Mouse (Mus musculus) midbrain, embryonic 13.5 days (tissue): ENCODE data around the gene Zswim1. TPM values are rescaled to one million over a fixed set of nuclear protein-coding genes. Genes with fewer than 3 reads are reported as not detected.
"Not testable (repeated sequence)": the region's sequence is repeated elsewhere in the genome, so short reads cannot be mapped to it uniquely, and the experiment has no call there.

ENCODE experiments used
- ATAC-seq: fragments of 200-750 bp; cut with Nextera tagmentation; 2 replicates; pipeline ENCODE4 v1.8.0; 2017; ENCODE audit warnings: mild to moderate bottlenecking, moderate TSS enrichment, moderate library complexity
- H3K27ac ChIP-seq: fragments of 300-500 bp; sonication (generic); 2 replicates; pipeline ENCODE4 v1.5.1; 2015; ENCODE audit warnings: inconsistent platforms, mild to moderate bottlenecking, moderate library complexity
- H3K27me3 ChIP-seq: fragments of 300-500 bp; sonication (generic); 2 replicates; pipeline ENCODE4 v1.6.1; 2015; ENCODE audit warnings: mild to moderate bottlenecking, inconsistent platforms
- H3K36me3 ChIP-seq: fragments of 300-500 bp; sonication (generic); 2 replicates; pipeline ENCODE4 v1.6.1; 2015; ENCODE audit warnings: mild to moderate bottlenecking, inconsistent platforms
- H3K4me1 ChIP-seq: fragments of 300-500 bp; sonication (generic); replicated peaks from 2 replicates; pipeline ENCODE4 v1.6.1; 2015; ENCODE audit warnings: inconsistent platforms
- H3K4me2 ChIP-seq: fragments of 300-500 bp; sonication (generic); replicated peaks from 2 replicates; pipeline ENCODE4 v1.6.1; 2015; ENCODE audit warnings: moderate library complexity, mild to moderate bottlenecking, inconsistent platforms
- H3K4me3 ChIP-seq: fragments of 300-500 bp; sonication (generic); replicated peaks from 2 replicates; pipeline ENCODE4 v1.5.1; 2015; ENCODE audit warnings: mild to moderate bottlenecking, inconsistent platforms
- H3K9ac ChIP-seq: fragments of 300-500 bp; sonication (generic); replicated peaks from 2 replicates; pipeline ENCODE4 v1.6.1; 2015; ENCODE audit warnings: mild to moderate bottlenecking, inconsistent platforms
- H3K9me3 ChIP-seq: fragments of 300-500 bp; sonication (generic); 2 replicates; pipeline ENCODE4 v1.6.1; 2016; ENCODE audit warnings: mild to moderate bottlenecking, inconsistent platforms
- WGBS: fragments of 180-500 bp; shearing (Covaris S2); methylation state at CpG from one replicate; pipeline ENCODE4 v1.1.7; 2015; 5-methylcytosine and 5-hydroxymethylcytosine counted together
- polyA plus RNA-seq: library from polyadenylated mRNA; unstranded; fragments of >200 nt; fragmentation: Nextera tagmentation; extraction: Ambion mirVana; gene quantifications from 2 replicates; pipeline ENCODE4 v1.2.1, GENCODE M21; 2015

The Zswim1 gene
- polyA plus RNA-seq, 1 experiment from 2014 or later, result 25.4 TPM

- H3K27ac ChIP-seq, result no peak overlapping the region
- H3K4me3 ChIP-seq, result no peak overlapping the region
- H3K9me3 ChIP-seq, result no peaks in the 10 kb centered on the region
- peaks cover 39% of the 10 kb centered on the region for H3K27me3 ChIP-seq
- peaks cover 26% of the 10 kb centered on the region for H3K4me1 ChIP-seq
- no peak for ATAC-seq
- 82% methylated on average over 4 of the region's 4 CpGs for WGBS
- no peak overlapping the region for H3K9ac ChIP-seq
- H3K4me2 ChIP-seq, result no peak overlapping the region
- no peaks in the 10 kb centered on the region for H3K36me3 ChIP-seq
These were observed 38.6 kb downstream of the Zswim1 start for GRCm38 (mm10) chr2:164861094-164861493.

- peaks cover 26% of the 10 kb centered on the region for H3K27me3 ChIP-seq
- WGBS, result 53% methylated on average over 9 of the region's 9 CpGs
- no peaks in the 10 kb centered on the region for H3K36me3 ChIP-seq
- H3K4me1 ChIP-seq, result peaks cover 13% of the 10 kb centered on the region
- no peak overlapping the region for H3K4me2 ChIP-seq
- H3K4me3 ChIP-seq, result no peak overlapping the region
- H3K9ac ChIP-seq, result no peak overlapping the region
- no peak for ATAC-seq
- no peaks in the 10 kb centered on the region for H3K9me3 ChIP-seq
- H3K27ac ChIP-seq, result no peak overlapping the region; the same call in 1 of the 2 replicates
These were observed 39.8 kb downstream of the Zswim1 start for GRCm38 (mm10) chr2:164862179-164862861.

- H3K9ac ChIP-seq, H3K4me3 ChIP-seq, H3K4me2 ChIP-seq, H3K36me3 ChIP-seq, H3K4me1 ChIP-seq, ATAC-seq, H3K27ac ChIP-seq, H3K9me3 ChIP-seq: not testable (repeated sequence)
- WGBS, result 92% methylated on average over 9 of the region's 9 CpGs
- H3K27me3 ChIP-seq, result peaks cover 16% of the 10 kb centered on the region
These were observed 40.9 kb downstream of the Zswim1 start for GRCm38 (mm10) chr2:164863411-164863810.

- Histone ChIP-seq H3K9ac (no peak overlapping the region), H3K36me3 (no peaks in the 10 kb centered on the region), H3K4me3 (no peak overlapping the region), H3K4me2 (no peak overlapping the region), H3K27ac (no peak overlapping the region), H3K27me3 (peaks cover 8% of the 10 kb centered on the region), H3K4me1 (0 out of 2 replicates have a peak, but pooled peaks cover 3% of the 10 kb centered on the region), H3K9me3 (no peaks in the 10 kb centered on the region)
- no peak for ATAC-seq
- 82% methylated on average over 4 of the region's 4 CpGs for WGBS
These were observed 42.1 kb downstream of the Zswim1 start for GRCm38 (mm10) chr2:164864593-164864992.

- Histone ChIP-seq H3K27ac (no peak overlapping the region), H3K4me2 (no peak overlapping the region), H3K9ac (no peak overlapping the region), H3K4me1 (0 out of 2 replicates have a peak, but pooled peaks cover 3% of the 10 kb centered on the region), H3K27me3 (no peaks in the 10 kb centered on the region), H3K36me3 (no peaks in the 10 kb centered on the region), H3K4me3 (no peak overlapping the region), H3K9me3 (no peaks in the 10 kb centered on the region)
- 72% methylated on average over 16 of the region's 16 CpGs for WGBS
- no peak for ATAC-seq
These were observed 44.5 kb downstream of the Zswim1 start for GRCm38 (mm10) chr2:164866741-164867551.

GRCm38 (mm10) chr2:164867566-164867965 is 45.1 kb downstream of the Zswim1 start:
- Histone ChIP-seq H3K4me1 (no peaks in the 10 kb centered on the region), H3K27me3 (no peaks in the 10 kb centered on the region), H3K36me3 (no peaks in the 10 kb centered on the region), H3K9ac (no peak overlapping the region), H3K4me2 (no peak overlapping the region), H3K27ac (no peak overlapping the region), H3K9me3 (no peaks in the 10 kb centered on the region), H3K4me3 (no peak overlapping the region)
- 91% methylated on average over 7 of the region's 7 CpGs for WGBS
- ATAC-seq, result no peak

- no peak overlapping the region for H3K27ac ChIP-seq
- no peaks in the 10 kb centered on the region for H3K9me3 ChIP-seq
- no peak overlapping the region for H3K4me3 ChIP-seq
- no peak for ATAC-seq
- no peaks in the 10 kb centered on the region for H3K27me3 ChIP-seq
- no peak overlapping the region for H3K9ac ChIP-seq
- 88% methylated on average over 7 of the region's 7 CpGs for WGBS
- no peaks in the 10 kb centered on the region for H3K36me3 ChIP-seq
- H3K4me1 ChIP-seq, result no peaks in the 10 kb centered on the region
- H3K4me2 ChIP-seq, result no peak overlapping the region
These were observed 46.0 kb downstream of the Zswim1 start for GRCm38 (mm10) chr2:164868491-164868890.

GRCm38 (mm10) chr2:164871602-164872303 is 49.3 kb downstream of the Zswim1 start:
- ATAC-seq, result no peak
- WGBS, result 62% methylated on average over 6 of the region's 6 CpGs

GRCm38 (mm10) chr2:164873621-164874020 is 51.1 kb downstream of the Zswim1 start:
- H3K27ac ChIP-seq, result no peak overlapping the region; the same call in 1 of the 2 replicates
- no peaks in the 10 kb centered on the region for H3K27me3 ChIP-seq
- 67% methylated on average over 3 of the region's 3 CpGs for WGBS
- no peak overlapping the region for H3K4me2 ChIP-seq
- ATAC-seq, result no peak
- no peaks in the 10 kb centered on the region for H3K9me3 ChIP-seq
- no peaks in the 10 kb centered on the region for H3K36me3 ChIP-seq
- no peak overlapping the region for H3K4me3 ChIP-seq
- H3K4me1 ChIP-seq, result peaks cover 15% of the 10 kb centered on the region
- no peak overlapping the region for H3K9ac ChIP-seq

More at GRCm38 (mm10) chr2:164871602-164872303, 49.3 kb downstream of the Zswim1 start:
- Histone ChIP-seq H3K4me2 (no peak overlapping the region), H3K4me3 (no peak overlapping the region), H3K27ac (no peak overlapping the region), H3K9me3 (no peaks in the 10 kb centered on the region), H3K27me3 (no peaks in the 10 kb centered on the region), H3K4me1 (no peaks in the 10 kb centered on the region; the same call in 1 of the 2 replicates), H3K9ac (no peak overlapping the region), H3K36me3 (no peaks in the 10 kb centered on the region)

GRCm38 (mm10) chr2:164874239-164874769 is 51.8 kb downstream of the Zswim1 start:
- 50% methylated on average over 1 of the region's 1 CpGs for WGBS
- no peak for ATAC-seq

GRCm38 (mm10) chr2:164875648-164876047 is 53.2 kb downstream of the Zswim1 start:
- H3K4me1 ChIP-seq, result peaks cover 22% of the 10 kb centered on the region
- not testable (repeated sequence) for H3K27me3 ChIP-seq, ATAC-seq, H3K36me3 ChIP-seq, H3K27ac ChIP-seq, H3K4me3 ChIP-seq, H3K9me3 ChIP-seq, H3K9ac ChIP-seq, H3K4me2 ChIP-seq
- WGBS, result 45% methylated on average over 2 of the region's 2 CpGs

More at GRCm38 (mm10) chr2:164874239-164874769, 51.8 kb downstream of the Zswim1 start:
- Histone ChIP-seq H3K4me2 (no peak overlapping the region), H3K27me3 (no peaks in the 10 kb centered on the region), H3K9ac (no peak overlapping the region), H3K27ac (no peak overlapping the region), H3K9me3 (no peaks in the 10 kb centered on the region), H3K4me1 (peaks cover 16% of the 10 kb centered on the region), H3K36me3 (no peaks in the 10 kb centered on the region), H3K4me3 (no peak overlapping the region)
